Mouse (Mus musculus) G1E (cell line): ENCODE results near the gene Cc2d1b.

Source experiments
- CTCF ChIP-seq: IDR thresholded peaks from 2 replicates; pipeline ENCODE4 v1.5.1; 2012; ENCODE audit warnings: low read depth, low read length, inconsistent platforms, mixed read lengths
- GATA1 ChIP-seq: IDR thresholded peaks from 2 replicates; pipeline ENCODE4 v1.6.1; 2012; ENCODE audit warnings: borderline replicate concordance, low read length, inconsistent platforms, mixed read lengths
- POLR2AphosphoS5 ChIP-seq: IDR thresholded peaks from 2 replicates; pipeline ENCODE4 v1.6.1; 2012; ENCODE audit warnings: low read depth, low read length, inconsistent platforms; ENCODE audit not compliant: insufficient replicate concordance
- TAL1 ChIP-seq: conservative IDR thresholded peaks from 2 replicates; pipeline ENCODE4 v1.6.1; 2012; ENCODE audit warnings: low read depth, low read length, inconsistent platforms, mixed read lengths

DNA sequence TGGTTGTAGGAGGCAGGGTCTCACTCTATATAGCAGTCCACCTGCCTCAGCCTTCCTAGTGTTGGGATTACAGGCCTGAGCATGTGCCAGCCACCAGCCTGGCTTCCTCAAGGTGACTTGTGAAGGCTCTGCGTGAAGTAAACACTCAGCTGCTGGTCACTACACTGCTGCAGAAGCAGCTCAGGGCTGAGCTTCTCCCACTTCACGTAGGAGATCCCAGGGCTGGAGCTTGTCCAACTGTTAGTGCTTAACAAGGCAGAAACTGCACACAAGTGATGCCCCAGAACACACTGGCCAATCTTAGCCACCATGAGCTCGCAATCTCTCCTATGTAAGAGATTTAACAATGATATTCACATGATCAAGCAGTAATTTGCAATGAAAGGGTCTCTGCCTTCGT, 15.0 kb downstream of the Cc2d1b start:
- no peak for TF ChIP-seq CTCF
- no peak for TF ChIP-seq TAL1
- TF ChIP-seq POLR2AphosphoS5: no peak
- no peak for TF ChIP-seq GATA1
